Mouse (Mus musculus) CH12.LX (cell line): Measurements from ENCODE around the gene Dcaf10. TPM values are rescaled to one million over a fixed set of nuclear protein-coding genes. Genes with fewer than 3 reads are reported as not detected.

Source experiments
- DNase-seq: peaks from one replicate; pipeline ENCODE4 v3.0.0-alpha.2; 2013; ENCODE audit errors: extremely low read depth
- H3K27ac ChIP-seq: 2 replicates; pipeline ENCODE4 v1.5.1; 2012; ENCODE audit warnings: low read depth, mild to moderate bottlenecking, control low read depth, moderate library complexity; ENCODE audit not compliant: insufficient read depth
- H3K27me3 ChIP-seq: replicated peaks from 2 replicates; pipeline ENCODE3; 2012; ENCODE audit warnings: inconsistent platforms
- H3K36me3 ChIP-seq, 2 experiments: replicated peaks in 1 of 2; 2 replicates each; pipeline versions ENCODE3 to v1.6.1; 2012; ENCODE audit warnings: inconsistent platforms in 1 of 2, low read length in 1 of 2, mild to moderate bottlenecking in 1 of 2, mixed read lengths in 1 of 2, moderate library complexity in 1 of 2; ENCODE audit not compliant: control insufficient read depth in 1 of 2, insufficient read depth in 1 of 2
- H3K4me1 ChIP-seq, 2 experiments: 2 replicates each; pipeline ENCODE4 v1.6.1; 2012; ENCODE audit warnings: inconsistent platforms in 1 of 2, moderate library complexity in 1 of 2; ENCODE audit not compliant: insufficient read depth in 2 of 2, control insufficient read depth in 1 of 2
- H3K4me2 ChIP-seq: 2 replicates; pipeline ENCODE4 v1.6.1; 2012; ENCODE audit warnings: low read depth, mild to moderate bottlenecking, control low read depth; ENCODE audit not compliant: poor library complexity, insufficient read depth, severe bottlenecking
- H3K4me3 ChIP-seq, 3 experiments: fragments of 150-350 bp in 1 of 3; sonication (generic) in 1 of 3; replicated peaks in 1 of 3; 2 replicates each; pipeline versions ENCODE3 to v1.5.1; 2011 to 2012; ENCODE audit warnings: low read depth in 2 of 3, low read length in 2 of 3, mild to moderate bottlenecking in 2 of 3, moderate library complexity in 2 of 3, control low read depth in 1 of 3, improper control_type of control experiment in 1 of 3, inconsistent platforms in 1 of 3, mixed read lengths in 1 of 3; ENCODE audit not compliant: poor library complexity in 1 of 3
- H3K79me2 ChIP-seq: replicated peaks from 2 replicates; pipeline ENCODE4 v1.6.1; 2012; ENCODE audit warnings: mild to moderate bottlenecking, moderate library complexity; ENCODE audit not compliant: control insufficient read depth, poor library complexity, insufficient read depth, severe bottlenecking; ENCODE audit errors: extremely low read depth
- H3K9ac ChIP-seq: 2 replicates; pipeline ENCODE4 v1.6.1; 2012; ENCODE audit warnings: low read depth, mild to moderate bottlenecking, control low read depth, moderate library complexity; ENCODE audit not compliant: insufficient read depth
- H3K9me3 ChIP-seq: replicated peaks from 2 replicates; pipeline ENCODE3; 2012; ENCODE audit warnings: low read length, inconsistent platforms, mixed read lengths
- BHLHE40 ChIP-seq: IDR thresholded peaks from 2 replicates; pipeline ENCODE4 v1.6.1; 2011; ENCODE audit warnings: mild to moderate bottlenecking, low read depth, low read length, improper control_type of control experiment
- E2F4 ChIP-seq: IDR thresholded peaks from 2 replicates; pipeline ENCODE4 v1.6.1; 2011; ENCODE audit warnings: low read depth, low read length, improper control_type of control experiment; ENCODE audit not compliant: insufficient replicate concordance
- EP300 ChIP-seq: IDR thresholded peaks from 2 replicates; pipeline ENCODE4 v1.6.1; 2011; ENCODE audit warnings: low read length, improper control_type of control experiment
- ETS1 ChIP-seq: conservative IDR thresholded peaks from 2 replicates; pipeline ENCODE4 v1.6.1; 2012; ENCODE audit warnings: low read depth, mild to moderate bottlenecking, inconsistent platforms, low read length, improper control_type of control experiment, moderate library complexity
- HCFC1 ChIP-seq: IDR thresholded peaks from 2 replicates; pipeline ENCODE4 v1.6.1; 2012; ENCODE audit warnings: low read depth, mild to moderate bottlenecking, inconsistent platforms, low read length, improper control_type of control experiment
- MAFK ChIP-seq: IDR thresholded peaks from 2 replicates; pipeline ENCODE4 v1.6.1; 2011; ENCODE audit warnings: low read length, improper control_type of control experiment; ENCODE audit not compliant: insufficient replicate concordance
- MEF2A ChIP-seq: IDR thresholded peaks from 2 replicates; pipeline ENCODE4 v1.6.1; 2014; ENCODE audit warnings: low read depth, mild to moderate bottlenecking, inconsistent platforms, low read length, improper control_type of control experiment, borderline replicate concordance
- MXI1 ChIP-seq: IDR thresholded peaks from 2 replicates; pipeline ENCODE4 v1.6.1; 2011; ENCODE audit warnings: mild to moderate bottlenecking, low read depth, low read length, improper control_type of control experiment
- MYC ChIP-seq: IDR thresholded peaks from 2 replicates; pipeline ENCODE4 v1.6.1; 2011; ENCODE audit warnings: low read depth, mild to moderate bottlenecking, improper control_type of control experiment, low read length
- NRF1 ChIP-seq: IDR thresholded peaks from 2 replicates; pipeline ENCODE4 v1.6.1; 2014; ENCODE audit warnings: low read depth, mild to moderate bottlenecking, inconsistent platforms, low read length, improper control_type of control experiment, moderate library complexity
- POLR2A ChIP-seq: IDR thresholded peaks from 2 replicates; pipeline ENCODE4 v1.6.1; 2011; ENCODE audit warnings: low read depth, mild to moderate bottlenecking, improper control_type of control experiment, low read length
- ZNF384 ChIP-seq: IDR thresholded peaks from 2 replicates; pipeline ENCODE4 v1.6.1; 2012; ENCODE audit warnings: low read depth, low read length, improper control_type of control experiment, inconsistent platforms
- dilution Hi-C: fragments of 300-500 bp; cut with MboI; formaldehyde crosslinking; loops from 2 replicates; pipeline ENCODE4 v1.14.3; 2020; ENCODE audit warnings: low sequenced_read_pairs; ENCODE audit not compliant: extremely low pct_unique_long_range_greater_than_20kb, extremely low pct_ligation_motif_present
- in situ Hi-C: fragments of 300-500 bp; cut with MboI; formaldehyde crosslinking; loops from 3 replicates; pipeline ENCODE4 v1.14.3; 2019; ENCODE audit warnings: low sequenced_read_pairs, low pct_ligation_motif_present, low pct_unique_long_range_greater_than_20kb, mixed read lengths
- polyA plus RNA-seq: library from polyadenylated mRNA; unstranded; fragments of >175 nt; gene quantifications from 2 replicates; pipeline ENCODE4 v1.2.1, GENCODE M21; 2012; ENCODE audit warnings: low read depth; ENCODE audit not compliant: insufficient read length
- total RNA-seq, 2 experiments: library from RNA; depleted of rRNA; stranded (reverse); fragments of 300-350 nt in 1 of 2; fragments of >200 nt in 1 of 2; gene quantifications; 2 replicates each; pipeline ENCODE4 v1.2.3; 2012 to 2014

The Dcaf10 gene
- total and polyA plus RNA-seq, 3 experiments = 6.8 to 11.6 (median 11.1) TPM

- in situ Hi-C loops = loop anchor here (10.0 kb wide), 1 partner anchor 302 kb away; the partner anchor contains the start of gene Tomm5
- peak overlapping the region; percentile 84; the same call in 1 of the 2 replicates for H3K27ac ChIP-seq
- H3K4me1 ChIP-seq = peaks cover 21 to 55% of the 10 kb centered on the region in 2 experiments
- no peaks in the 10 kb centered on the region for H3K27me3 ChIP-seq
- peak overlapping the region; percentile 49 to 95 (median 93) for H3K4me3 ChIP-seq
- peaks cover 34% of the 10 kb centered on the region for H3K79me2 ChIP-seq
- peaks cover 20 to 26% of the 10 kb centered on the region in 2 experiments for H3K36me3 ChIP-seq
- dilution Hi-C loops = no loop called here
- H3K9ac ChIP-seq = peak overlapping the region; percentile 99
- no peaks in the 10 kb centered on the region for H3K9me3 ChIP-seq
- TF ChIP-seq ZNF384 (peak; percentile 56), E2F4 (no peak), NRF1 (no peak), MEF2A (no peak), MYC (no peak), MXI1 (no peak), POLR2A (no peak)
- TF ChIP-seq, all 38 proteins: peak for 1
- DNase-seq = no peak
- H3K4me2 ChIP-seq = peak overlapping the region; percentile 93
These were observed 65.3 kb downstream of the Dcaf10 start for GRCm38 (mm10) chr4:45407001-45407702.

- H3K27me3 ChIP-seq = no peaks in the 10 kb centered on the region
- peak overlapping the region; percentile 93 for H3K4me2 ChIP-seq
- H3K4me3 ChIP-seq = peak overlapping the region; percentile 49 to 95 (median 93)
- peak overlapping the region; percentile 99 for H3K9ac ChIP-seq
- H3K79me2 ChIP-seq = peaks cover 27% of the 10 kb centered on the region
- H3K4me1 ChIP-seq = peaks cover 15 to 48% of the 10 kb centered on the region in 2 experiments
- dilution Hi-C loops = no loop called here
- in situ Hi-C loops = loop anchor here (10.0 kb wide), 1 partner anchor 303 kb away; the partner anchor contains the start of gene Tomm5
- H3K36me3 ChIP-seq = peaks cover 14 to 19% of the 10 kb centered on the region in 2 experiments
- no peaks in the 10 kb centered on the region for H3K9me3 ChIP-seq
- 0 out of 2 replicates have a peak, but pooled peaks have one; percentile 35 for TF ChIP-seq BHLHE40
- TF ChIP-seq HCFC1 = no peak
- TF ChIP-seq MEF2A = peak; percentile 26; the same call in 1 of the 2 replicates
- peak; percentile 46; the same call in 1 of the 2 replicates for TF ChIP-seq EP300
- no peak for TF ChIP-seq MXI1
- peak; percentile 86 for TF ChIP-seq MAFK
- TF ChIP-seq ETS1 = peak; percentile 89
- peak overlapping the region; percentile 84 for H3K27ac ChIP-seq
- peak; percentile 53 for DNase-seq
These were observed 65.9 kb downstream of the Dcaf10 start for GRCm38 (mm10) chr4:45407703-45408334.
